8 mouse cellular contexts compared by ENCODE assay signal in genomic region chr1:41555607-41556006, GRCm38 (mm10).
A peak's percentile ranks its signal among the peaks of the same experiment; 100 is the strongest.
DNase-seq lines count a peak whose midpoint lies in the region; ATAC-seq and TF ChIP-seq lines count a peak whose summit lies in the region.

No protein-coding gene starts in this region.

- no peak overlapping the region for H3K9ac ChIP-seq in intestine, embryonic 16.5 days (ENCODE audit: low read depth, low read length)
- H3K9ac ChIP-seq in intestine, postnatal 0 days (ENCODE audit: low read depth, low read length): no peak overlapping the region
- no peak overlapping the region for H3K9ac ChIP-seq in forebrain, postnatal 0 days

- TF ChIP-seq CTCF in intestine, postnatal 0 days (IDR thresholded peaks at IDR 0.05; ENCODE audit: low read depth): no peak
- TF ChIP-seq CTCF in forebrain, postnatal 0 days (IDR thresholded peaks at IDR 0.05; ENCODE audit: low read depth): no peak

- H3K9me3 ChIP-seq in intestine, embryonic 16.5 days (ENCODE audit: control insufficient read depth, low read length): no peaks in the 10 kb centered on the region
- no peaks in the 10 kb centered on the region for H3K9me3 ChIP-seq in intestine, postnatal 0 days (ENCODE audit: control insufficient read depth)
- H3K9me3 ChIP-seq in forebrain, postnatal 0 days (ENCODE audit: low read length): no peaks in the 10 kb centered on the region

- 0 out of 2 replicates have a peak, but pooled peaks have one; percentile 31 for ATAC-seq in intestine, embryonic 16.5 days
- ATAC-seq in intestine, postnatal 0 days: no peak
- peak; percentile 78 for ATAC-seq in forebrain, postnatal 0 days
- ATAC-seq in megakaryocyte, adult 5-6 weeks (ENCODE audit: poor library complexity, severe bottlenecking): no peak

- H3K4me3 ChIP-seq in intestine, embryonic 16.5 days (ENCODE audit: low read length): no peak overlapping the region
- H3K4me3 ChIP-seq in intestine, postnatal 0 days (ENCODE audit: low read depth, low read length): no peak overlapping the region
- no peak overlapping the region for H3K4me3 ChIP-seq in forebrain, postnatal 0 days (ENCODE audit: low read depth, low read length)

- no peak overlapping the region for H3K27ac ChIP-seq in intestine, embryonic 16.5 days (ENCODE audit: low read length)
- H3K27ac ChIP-seq in intestine, postnatal 0 days (ENCODE audit: low read depth, low read length): no peak overlapping the region
- H3K27ac ChIP-seq in forebrain, postnatal 0 days (ENCODE audit: low read depth, low read length): no peak overlapping the region

- H3K4me2 ChIP-seq in intestine, embryonic 16.5 days (ENCODE audit: low read depth, low read length): no peak overlapping the region
- H3K4me2 ChIP-seq in intestine, postnatal 0 days (replicated peaks; ENCODE audit: low read depth): no peak overlapping the region
- H3K4me2 ChIP-seq in forebrain, postnatal 0 days (ENCODE audit: low read depth): no peak overlapping the region

- 40% methylated on average over 2 of the region's 2 CpGs for WGBS in intestine, embryonic 16.5 days
- 32% methylated on average over 2 of the region's 2 CpGs for WGBS in intestine, postnatal 0 days
- WGBS in forebrain, postnatal 0 days: 24% methylated on average over 2 of the region's 2 CpGs

- no peaks in the 10 kb centered on the region for H3K27me3 ChIP-seq in intestine, embryonic 16.5 days (replicated peaks; ENCODE audit: control insufficient read depth, insufficient read depth, low read length)
- H3K27me3 ChIP-seq in intestine, postnatal 0 days (replicated peaks; ENCODE audit: control insufficient read depth, insufficient read depth, low read length): no peaks in the 10 kb centered on the region
- H3K27me3 ChIP-seq in forebrain, postnatal 0 days (ENCODE audit: insufficient read depth, low read length): no peaks in the 10 kb centered on the region

- peak; percentile 8 for DNase-seq in adipocyte (ENCODE audit: low spot score)
- peak; percentile 62 for DNase-seq in forebrain, postnatal 0 days
- peak; percentile 81 to 88 for DNase-seq in kidney, postnatal 36 days
- no peak for DNase-seq in thymus, postnatal 25 days
- no peak for DNase-seq in spleen, adult 12 weeks (ENCODE audit: low spot score)

- H3K4me1 ChIP-seq in intestine, embryonic 16.5 days (ENCODE audit: control insufficient read depth, insufficient read depth, low read length): no peaks in the 10 kb centered on the region
- no peaks in the 10 kb centered on the region for H3K4me1 ChIP-seq in intestine, postnatal 0 days (replicated peaks; ENCODE audit: control insufficient read depth, insufficient read depth, low read length)
- H3K4me1 ChIP-seq in forebrain, postnatal 0 days (ENCODE audit: insufficient read depth): no peaks in the 10 kb centered on the region

- no peaks in the 10 kb centered on the region for H3K36me3 ChIP-seq in intestine, embryonic 16.5 days (ENCODE audit: control insufficient read depth, insufficient read depth, low read length)
- no peaks in the 10 kb centered on the region for H3K36me3 ChIP-seq in intestine, postnatal 0 days (ENCODE audit: control insufficient read depth, insufficient read depth)
- no peaks in the 10 kb centered on the region for H3K36me3 ChIP-seq in forebrain, postnatal 0 days (ENCODE audit: insufficient read depth)

Comparison
In these comparisons a context has a peak if more than half of its experiments do, and no peak if none do; other contexts are left out.
1. ATAC-seq: peak in intestine, embryonic 16.5 days (single experiment) and forebrain, postnatal 0 days (single experiment); none in intestine, postnatal 0 days (single experiment) and megakaryocyte, adult 5-6 weeks (single experiment).
2. DNase-seq: peak in adipocyte (single experiment), forebrain, postnatal 0 days (single experiment) and kidney, postnatal 36 days (2 of 2); none in thymus, postnatal 25 days (single experiment) and spleen, adult 12 weeks (single experiment).